Mouse (Mus musculus) testis, adult 2 months (tissue): Measurements from ENCODE around the gene Higd1a.

Source experiments
- CTCF ChIP-seq: fragments of 200-500 bp; IDR thresholded peaks from 2 replicates; pipeline ENCODE4 v1.5.1; 2012; ENCODE audit warnings: low read depth, mild to moderate bottlenecking, inconsistent platforms, low read length, moderate library complexity; ENCODE audit not compliant: control insufficient read depth, insufficient read depth, insufficient replicate concordance
- POLR2A ChIP-seq: fragments of 200-500 bp; IDR thresholded peaks from 2 replicates; pipeline ENCODE4 v1.6.1; 2012; ENCODE audit warnings: low read depth, mild to moderate bottlenecking, inconsistent platforms, low read length, moderate library complexity; ENCODE audit not compliant: control insufficient read depth

- TF ChIP-seq POLR2A (no peak), CTCF (no peak)
Measured at GRCm38 (mm10) chr9:121905556-121906185, 47.5 kb upstream of the Higd1a start.
